Mouse (Mus musculus) frontal cortex, adult (tissue): ENCODE measurements around the gene Wfdc5.

Experiments used
- ATAC-seq: cut with Nextera tagmentation; 2 replicates; pipeline ENCODE4 v1.9.2; 2017; ENCODE audit warnings: mild to moderate bottlenecking, moderate library complexity, mixed read lengths; ENCODE audit not compliant: low TSS enrichment

The Wfdc5 gene

DNA sequence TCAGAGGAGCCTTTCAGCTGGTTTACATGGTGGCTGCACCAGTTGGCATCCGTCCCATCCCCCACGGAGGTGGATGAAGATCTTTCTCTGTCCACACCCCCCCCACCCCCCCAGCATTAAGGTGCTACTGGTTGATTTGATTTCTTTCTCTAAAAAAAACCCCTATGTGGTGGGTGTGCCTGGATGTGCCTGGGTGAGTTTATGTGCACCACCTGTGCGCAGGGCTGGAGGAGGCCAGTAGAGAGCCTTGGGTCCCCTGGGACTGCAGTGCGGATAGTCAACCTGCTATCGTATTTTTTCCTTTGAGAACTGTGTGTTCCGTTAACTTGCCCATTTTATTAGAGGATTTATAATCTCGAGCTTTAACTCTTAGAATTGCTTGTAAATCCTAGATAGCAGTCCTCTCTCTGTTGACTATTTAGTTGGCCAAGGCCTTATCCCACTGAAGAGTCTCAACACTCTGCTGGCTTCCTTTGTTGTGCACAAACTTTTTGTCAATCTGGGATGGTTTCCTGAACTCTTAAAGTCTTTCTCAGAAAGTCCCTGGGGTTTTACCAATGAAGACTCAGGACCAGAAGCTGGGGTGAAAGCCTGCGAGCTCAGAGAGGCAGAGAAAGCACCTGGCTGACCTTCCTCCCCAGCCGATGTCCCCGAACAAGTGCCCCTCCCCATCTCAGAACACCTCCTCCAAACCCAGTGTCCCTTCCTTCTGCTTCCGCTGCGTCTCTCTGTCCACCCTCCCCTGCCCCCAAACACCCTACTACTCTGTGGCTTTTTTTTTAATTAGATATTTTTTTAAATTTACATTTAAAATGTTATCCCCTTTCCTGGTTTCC, 53.7 kb downstream of the Wfdc5 start:
- no peak for ATAC-seq

DNA sequence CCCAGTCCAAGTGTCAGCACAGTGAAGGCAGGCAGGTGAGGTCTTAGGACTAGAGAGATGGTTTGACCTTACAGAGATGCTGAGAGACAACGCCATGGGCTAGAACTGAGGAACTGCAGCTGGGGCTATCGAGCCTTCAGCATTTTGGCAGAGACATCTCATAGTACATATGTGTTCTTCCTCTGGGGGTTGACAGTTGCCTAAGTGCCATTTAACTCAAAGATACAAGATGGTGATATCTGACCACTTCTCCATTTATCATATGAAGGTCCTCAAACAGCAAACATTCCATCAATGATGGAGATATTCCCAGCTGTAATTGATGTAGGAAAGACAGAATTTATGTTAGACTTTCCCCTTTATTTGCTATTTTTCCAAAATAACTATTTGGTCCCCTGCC, 55.2 kb downstream of the Wfdc5 start:
- no peak for ATAC-seq

DNA sequence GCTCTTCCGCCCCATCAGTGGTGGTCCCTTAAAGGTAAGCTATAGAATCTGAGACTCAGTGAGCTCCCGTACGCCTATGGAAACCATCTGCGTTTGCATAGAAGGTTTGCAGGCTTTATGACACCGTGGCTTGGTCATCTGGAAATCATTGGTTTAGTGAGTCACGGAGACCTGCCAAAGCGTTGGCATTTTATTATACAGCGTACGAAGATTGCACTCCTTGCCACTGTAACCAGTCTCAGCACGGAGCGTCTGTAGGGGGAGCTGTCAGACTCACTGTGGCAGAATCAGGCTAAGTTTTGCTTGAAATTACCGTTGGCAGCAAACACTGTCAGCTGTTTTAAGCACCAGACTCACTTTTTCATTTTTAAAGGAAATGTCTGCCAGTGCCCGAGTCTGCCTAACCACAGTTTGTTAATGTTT, 56.0 kb downstream of the Wfdc5 start:
- ATAC-seq = peak; percentile 97
